Mouse (Mus musculus): ENCODE data around the gene Nudc.

- TF ChIP-seq CTCF (IDR thresholded peaks at IDR 0.05; ENCODE audit: extremely low read depth, insufficient read depth, insufficient read length, insufficient replicate concordance) (no peak), POLR2A (IDR thresholded peaks at IDR 0.05; ENCODE audit: low read depth, low read length) (no peak)
These were observed 40.9 kb downstream of the Nudc start for GRCm38 (mm10) chr4:133504755-133505485.
